ENCODE assay signal across 8 mouse cellular contexts in the genomic region with DNA sequence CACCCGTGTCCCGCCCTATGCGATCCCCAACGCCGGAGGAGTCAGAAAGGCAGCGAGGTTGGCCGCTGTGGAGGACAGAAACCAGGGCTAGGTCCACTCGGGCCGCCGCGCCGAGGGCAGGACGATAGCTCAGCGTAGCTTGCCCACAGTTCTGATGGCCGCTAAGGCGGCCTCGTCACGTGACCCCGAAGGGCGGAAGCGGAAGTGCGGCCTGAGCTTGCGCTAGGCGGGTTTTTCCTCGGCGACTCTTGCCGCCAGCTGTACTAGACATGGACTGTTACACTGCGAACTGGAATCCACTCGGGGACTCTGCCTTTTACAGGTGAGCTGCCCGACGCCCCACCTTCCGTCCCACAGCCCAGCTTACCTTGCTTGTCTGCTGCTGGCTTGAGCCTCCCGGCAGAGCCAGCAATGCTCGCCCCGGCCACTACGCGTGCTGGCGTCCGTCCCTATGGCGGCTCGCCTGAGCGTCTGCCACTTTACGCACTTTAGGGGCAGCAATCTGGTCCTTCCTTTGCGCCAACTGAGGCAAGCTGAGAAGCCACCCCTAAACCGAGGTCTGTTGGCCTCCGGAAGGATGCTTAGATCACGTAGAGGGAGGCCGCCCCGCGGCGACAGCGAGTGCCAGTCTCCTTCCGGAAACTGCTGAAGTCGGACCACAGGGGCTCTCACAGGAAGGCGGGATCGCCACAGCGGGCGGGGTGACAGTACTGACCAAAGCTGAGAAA. TPM values are rescaled to one million over a fixed set of nuclear protein-coding genes. Genes with fewer than 3 reads are reported as not detected.
DNase-seq lines count a peak whose midpoint lies in the region; ATAC-seq and TF ChIP-seq lines count a peak whose summit lies in the region.

Gene Vps16, plus strand, starts transcription at position 214 of the 728 bp plus-strand sequence.
Gene Pced1a, minus strand, starts transcription at position 576 of the 728 bp plus-strand sequence.

- H3K9me3 ChIP-seq in embryonic facial prominence, embryonic 14.5 days (ENCODE audit: control insufficient read depth, low read length): no peaks in the 10 kb centered on the region
- H3K9me3 ChIP-seq in limb, embryonic 13.5 days: no peaks in the 10 kb centered on the region
- H3K9me3 ChIP-seq in midbrain, embryonic 16.5 days (replicated peaks; ENCODE audit: control insufficient read depth, low read length, poor library complexity, severe bottlenecking): no peaks in the 10 kb centered on the region

- TF ChIP-seq POLR2A in heart, adult 2 months (IDR thresholded peaks at IDR 0.05; ENCODE audit: insufficient read depth, low read depth, low read length): peak; percentile 87

- peak within 1 kb of the TSS; percentile 86 for H3K9ac ChIP-seq in embryonic facial prominence, embryonic 14.5 days (ENCODE audit: low read depth, low read length)
- H3K9ac ChIP-seq in heart, adult 2 months (ENCODE audit: low read depth, low read length): peak within 1 kb of the TSS; percentile 74
- peak within 1 kb of the TSS; percentile 90 for H3K9ac ChIP-seq in limb, embryonic 13.5 days
- H3K9ac ChIP-seq in midbrain, embryonic 16.5 days (ENCODE audit: low read depth, low read length): peak within 1 kb of the TSS; percentile 73

- peak within 1 kb of the TSS; percentile 57 for H3K4me3 ChIP-seq in embryonic facial prominence, embryonic 14.5 days (ENCODE audit: low read depth, low read length)
- H3K4me3 ChIP-seq in heart, adult 2 months: peak within 1 kb of the TSS; percentile 98
- peak within 1 kb of the TSS; percentile 89 for H3K4me3 ChIP-seq in limb, embryonic 13.5 days
- H3K4me3 ChIP-seq in midbrain, embryonic 16.5 days (ENCODE audit: low read depth, low read length): peak within 1 kb of the TSS; percentile 86

- 0% methylated on average over 45 of the region's 58 CpGs for WGBS in embryonic facial prominence, embryonic 14.5 days
- WGBS in heart, adult 2 months: under 1% methylated on average over 58 of the region's 58 CpGs
- under 1% methylated on average over 58 of the region's 58 CpGs for WGBS in limb, embryonic 13.5 days
- under 1% methylated on average over 57 of the region's 58 CpGs for WGBS in midbrain, embryonic 16.5 days

- peak; percentile 91 for DNase-seq in 3T3-L1 (ENCODE audit: low read depth, low spot score)
- peak; percentile 72 to 84 for DNase-seq in adrenal gland, postnatal 4 days (ENCODE audit: low spot score in 2 of 2)
- DNase-seq in embryonic facial prominence, embryonic 14.5 days (ENCODE audit: low spot score): peak; percentile 96
- DNase-seq in heart, adult 2 months: peak; percentile 95 to 96
- peak; percentile 89 to 93 for DNase-seq in kidney, adult 8-10 months
- DNase-seq in spleen, postnatal 10 days (ENCODE audit: low spot score in 2 of 2): peak; percentile 91 to 94

- H3K27ac ChIP-seq in embryonic facial prominence, embryonic 14.5 days (replicated peaks; ENCODE audit: low read depth, low read length): peak within 1 kb of the TSS; percentile 93
- peak within 1 kb of the TSS; percentile 93 for H3K27ac ChIP-seq in heart, adult 2 months
- H3K27ac ChIP-seq in limb, embryonic 13.5 days: peak within 1 kb of the TSS; percentile 93
- peak within 1 kb of the TSS; percentile 95 for H3K27ac ChIP-seq in midbrain, embryonic 16.5 days (ENCODE audit: low read length)

- peak within 1 kb of the TSS; percentile 94 for H3K4me2 ChIP-seq in embryonic facial prominence, embryonic 14.5 days (ENCODE audit: low read depth, low read length)
- peak within 1 kb of the TSS; percentile 84 for H3K4me2 ChIP-seq in limb, embryonic 13.5 days (replicated peaks)
- peak within 1 kb of the TSS; percentile 90 for H3K4me2 ChIP-seq in midbrain, embryonic 16.5 days (ENCODE audit: low read length)

- H3K79me2 ChIP-seq in heart, adult 2 months (replicated peaks; ENCODE audit: control insufficient read depth, insufficient read depth, low read length): no peaks in the 10 kb centered on the region

- peaks cover 18% of the 10 kb centered on the region for H3K4me1 ChIP-seq in embryonic facial prominence, embryonic 14.5 days (ENCODE audit: control insufficient read depth, insufficient read depth, low read length)
- H3K4me1 ChIP-seq in heart, adult 2 months (ENCODE audit: control insufficient read depth, insufficient read depth, low read length): peaks cover 4% of the 10 kb centered on the region
- peaks cover 30% of the 10 kb centered on the region for H3K4me1 ChIP-seq in limb, embryonic 13.5 days
- H3K4me1 ChIP-seq in midbrain, embryonic 16.5 days (ENCODE audit: control insufficient read depth, insufficient read depth, low read length): peaks cover 40% of the 10 kb centered on the region

- no peaks in the 10 kb centered on the region for H3K27me3 ChIP-seq in embryonic facial prominence, embryonic 14.5 days (replicated peaks; ENCODE audit: control insufficient read depth, insufficient read depth, low read length)
- H3K27me3 ChIP-seq in heart, adult 2 months (ENCODE audit: control insufficient read depth, insufficient read depth, low read length): no peaks in the 10 kb centered on the region
- H3K27me3 ChIP-seq in limb, embryonic 13.5 days: no peaks in the 10 kb centered on the region
- H3K27me3 ChIP-seq in midbrain, embryonic 16.5 days (ENCODE audit: control insufficient read depth, insufficient read depth, low read depth, low read length): no peaks in the 10 kb centered on the region

- TF ChIP-seq CTCF in heart, adult 2 months (IDR thresholded peaks at IDR 0.05): peak; percentile 82

- H3K36me3 ChIP-seq in embryonic facial prominence, embryonic 14.5 days (ENCODE audit: control insufficient read depth, insufficient read depth, low read length): peaks cover 25% of the 10 kb centered on the region
- no peaks in the 10 kb centered on the region for H3K36me3 ChIP-seq in heart, adult 2 months (ENCODE audit: control insufficient read depth, insufficient read depth, low read length)
- H3K36me3 ChIP-seq in limb, embryonic 13.5 days: peaks cover 15% of the 10 kb centered on the region
- no peaks in the 10 kb centered on the region for H3K36me3 ChIP-seq in midbrain, embryonic 16.5 days (ENCODE audit: control insufficient read depth, insufficient read depth, low read length)

- TF ChIP-seq EP300 in heart, adult 2 months (IDR thresholded peaks at IDR 0.05; ENCODE audit: insufficient read depth, low read depth, low read length): peak; percentile 74; the same call in 1 of the 2 replicates

- intact Hi-C loops in heart, adult 2 months (cut with DNase I): loop anchor here (2.0 to 10.0 kb wide), 4 partner anchors 25 to 242 kb away; partner anchors contain the start of genes Ddrgk1, Itpa and Mrps26

- ATAC-seq in embryonic facial prominence, embryonic 14.5 days (ENCODE audit: low read depth): peak; percentile 97
- peak; percentile 93 for ATAC-seq in limb, embryonic 13.5 days (ENCODE audit: low FRiP score, low read depth)
- ATAC-seq in midbrain, embryonic 16.5 days: peak; percentile 96

RNA-seq across cellular contexts. Expression of gene Vps16, which starts in this region (rescaled TPM):
- total RNA-seq in adrenal gland, postnatal 4 days (2021): 10 to 100 TPM; 93.9 to 96.3 TPM
- 51.6 and 66.0 TPM in 2 replicates for polyA plus RNA-seq in embryonic facial prominence, embryonic 14.5 days (2014; fragmentation: Nextera tagmentation; extraction: Ambion mirVana)
- total RNA-seq in heart, adult 2 months (2021): 10 to 100 TPM; 26.3 to 26.9 TPM
- polyA plus RNA-seq in heart, adult 2 months (2012; rRNA removed): 32.9 and 46.7 TPM in 2 replicates
- 113 and 122 TPM in 2 replicates for polyA plus RNA-seq in limb, embryonic 13.5 days (2015; fragmentation: Nextera tagmentation; extraction: Ambion mirVana)
- 99.2 and 110 TPM in 2 replicates for polyA plus RNA-seq in midbrain, embryonic 16.5 days (2015; fragmentation: Nextera tagmentation; extraction: Ambion mirVana)

RNA-seq across cellular contexts. Expression of gene Pced1a, which starts in this region (rescaled TPM):
- 10 to 100 TPM; 15.7 to 16.8 TPM for total RNA-seq in adrenal gland, postnatal 4 days (2021)
- polyA plus RNA-seq in embryonic facial prominence, embryonic 14.5 days (2014; fragmentation: Nextera tagmentation; extraction: Ambion mirVana): 12.2 and 12.3 TPM in 2 replicates
- 1 to 10 TPM; 5.5 TPM for total RNA-seq in heart, adult 2 months (2021)
- 12.7 and 14.5 TPM in 2 replicates for polyA plus RNA-seq in heart, adult 2 months (2012; rRNA removed)
- 16.1 and 16.4 TPM in 2 replicates for polyA plus RNA-seq in limb, embryonic 13.5 days (2015; fragmentation: Nextera tagmentation; extraction: Ambion mirVana)
- 15.4 and 15.7 TPM in 2 replicates for polyA plus RNA-seq in midbrain, embryonic 16.5 days (2015; fragmentation: Nextera tagmentation; extraction: Ambion mirVana)

Comparison
In these comparisons a context has a peak if more than half of its experiments do, and no peak if none do; other contexts are left out.
1. Peak in every context shown above with its lines: DNase-seq, ATAC-seq, H3K4me3 ChIP-seq and H3K27ac ChIP-seq.